Mouse (Mus musculus) lung, embryonic 15.5 days (tissue): ENCODE data around the gene Agpat1. TPM values are rescaled to one million over a fixed set of nuclear protein-coding genes. Genes with fewer than 3 reads are reported as not detected.

Source experiments
- ATAC-seq: fragments of 200-750 bp; cut with Nextera tagmentation; 2 replicates; pipeline ENCODE4 v1.8.0; 2017; ENCODE audit warnings: moderate number of reproducible peaks, borderline replicate concordance; ENCODE audit not compliant: low FRiP score, low TSS enrichment; ENCODE audit errors: extremely low read depth
- H3K27ac ChIP-seq: fragments of 300-500 bp; sonication (generic); 2 replicates; pipeline ENCODE4 v1.5.1; 2015; ENCODE audit warnings: moderate library complexity, mild to moderate bottlenecking, inconsistent platforms
- H3K27me3 ChIP-seq: fragments of 300-500 bp; sonication (generic); 2 replicates; pipeline ENCODE4 v1.6.1; 2015; ENCODE audit warnings: inconsistent platforms
- H3K36me3 ChIP-seq: fragments of 300-500 bp; sonication (generic); 2 replicates; pipeline ENCODE4 v1.6.1; 2015; ENCODE audit warnings: inconsistent platforms
- H3K4me1 ChIP-seq: fragments of 300-500 bp; sonication (generic); 2 replicates; pipeline ENCODE4 v1.6.1; 2015; ENCODE audit warnings: inconsistent platforms
- H3K4me2 ChIP-seq: fragments of 300-500 bp; sonication (generic); 2 replicates; pipeline ENCODE4 v1.6.1; 2015; ENCODE audit warnings: inconsistent platforms, mild to moderate bottlenecking, moderate library complexity
- H3K4me3 ChIP-seq: fragments of 300-500 bp; sonication (generic); 2 replicates; pipeline ENCODE4 v1.5.1; 2015; ENCODE audit warnings: mild to moderate bottlenecking, inconsistent platforms
- H3K9ac ChIP-seq: fragments of 300-500 bp; sonication (generic); 2 replicates; pipeline ENCODE4 v1.6.1; 2015; ENCODE audit warnings: inconsistent platforms
- H3K9me3 ChIP-seq: fragments of 300-500 bp; sonication (generic); 2 replicates; pipeline ENCODE4 v1.6.1; 2016; ENCODE audit warnings: inconsistent platforms
- WGBS: fragments of 180-500 bp; shearing (Covaris S2); methylation state at CpG from one replicate; pipeline ENCODE4 v1.1.7; 2015; 5-methylcytosine and 5-hydroxymethylcytosine counted together
- polyA plus RNA-seq: library from polyadenylated mRNA; unstranded; fragments of >200 nt; fragmentation: Nextera tagmentation; extraction: Ambion mirVana; gene quantifications from 2 replicates; pipeline ENCODE4 v1.2.1, GENCODE M21; 2015

Gene Agpat1
- polyA plus RNA-seq, 1 experiment from 2014 or later = 51.9 TPM

DNA sequence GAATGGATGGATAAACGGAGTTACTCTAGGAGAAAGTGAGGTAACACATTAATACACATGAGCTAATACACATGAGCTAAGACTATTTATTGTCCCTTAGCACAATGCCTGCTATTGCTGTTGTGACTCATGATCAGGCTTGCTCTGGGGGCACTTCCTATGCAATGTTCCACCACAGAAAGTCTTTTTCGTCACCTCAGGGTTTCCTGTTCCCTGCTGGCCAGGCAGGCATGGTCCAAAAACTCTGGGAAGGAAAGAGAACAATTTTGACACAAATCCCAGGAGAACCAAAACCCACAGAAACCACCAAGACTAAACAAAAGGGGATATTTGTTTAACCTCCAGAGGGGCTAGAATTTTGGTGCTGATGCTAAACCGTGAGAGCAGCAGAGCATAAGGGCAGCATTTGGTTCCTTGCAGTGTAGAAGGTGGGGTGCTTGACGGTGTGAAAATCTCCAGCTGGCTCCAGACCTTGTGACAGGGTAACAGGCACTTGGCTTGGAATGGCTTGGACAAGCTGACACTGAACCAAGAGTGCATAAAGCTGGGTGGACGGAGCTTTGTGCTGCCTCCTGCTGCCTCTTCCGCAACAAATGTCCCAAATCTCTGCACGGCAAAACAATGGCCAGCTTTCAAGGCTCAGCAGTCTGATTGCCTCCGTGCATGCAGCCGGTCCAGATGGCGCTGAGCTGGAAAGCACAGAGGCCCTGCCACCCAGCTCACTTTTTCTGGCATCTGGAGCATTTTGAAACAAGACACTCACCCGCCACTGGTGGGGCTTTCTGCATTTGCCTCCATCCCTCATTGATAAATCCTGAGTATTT is 36.9 kb downstream of the Agpat1 start:
- ATAC-seq = no peak
- H3K4me1 ChIP-seq = peaks cover 18% of the 10 kb centered on the region
- 0 out of 2 replicates have a peak, but pooled peaks cover 3% of the 10 kb centered on the region for H3K36me3 ChIP-seq
- no peaks in the 10 kb centered on the region for H3K9me3 ChIP-seq
- no peak overlapping the region for H3K4me2 ChIP-seq
- H3K27ac ChIP-seq = peak overlapping the region; percentile 30; the same call in 1 of the 2 replicates
- peaks cover 21% of the 10 kb centered on the region for H3K27me3 ChIP-seq
- 16% methylated on average over 11 of the region's 11 CpGs for WGBS
- no peak overlapping the region for H3K9ac ChIP-seq
- H3K4me3 ChIP-seq = no peak overlapping the region

DNA sequence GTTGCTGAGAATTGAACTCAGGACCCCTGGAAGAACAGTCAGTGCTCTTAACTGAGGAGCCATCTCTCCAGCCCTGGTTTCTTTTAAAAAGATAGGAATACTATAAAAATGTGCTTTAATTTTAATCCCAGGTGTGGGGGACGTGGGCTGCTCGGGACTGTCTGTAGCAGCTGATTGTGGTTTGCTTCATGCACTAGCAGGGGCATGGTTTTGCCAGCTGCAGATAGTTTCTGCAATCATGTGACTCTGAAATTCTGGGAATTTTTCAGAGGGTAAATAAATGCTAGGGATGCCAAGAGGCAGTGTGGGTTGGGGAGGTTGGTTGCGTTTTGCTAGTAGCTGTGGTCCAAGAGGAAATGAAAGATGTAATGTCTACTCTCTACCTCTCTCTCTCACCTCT is 37.9 kb downstream of the Agpat1 start:
- no peak for ATAC-seq
- no peak overlapping the region for H3K4me3 ChIP-seq
- H3K9me3 ChIP-seq = no peaks in the 10 kb centered on the region
- H3K27me3 ChIP-seq = peaks cover 13% of the 10 kb centered on the region; the same call in 1 of the 2 replicates
- H3K4me2 ChIP-seq = no peak overlapping the region
- H3K36me3 ChIP-seq = 0 out of 2 replicates have a peak, but pooled peaks cover 3% of the 10 kb centered on the region
- H3K9ac ChIP-seq = no peak overlapping the region
- 71% methylated on average over 3 of the region's 3 CpGs for WGBS
- H3K27ac ChIP-seq = no peak overlapping the region
- peaks cover 25% of the 10 kb centered on the region for H3K4me1 ChIP-seq

DNA sequence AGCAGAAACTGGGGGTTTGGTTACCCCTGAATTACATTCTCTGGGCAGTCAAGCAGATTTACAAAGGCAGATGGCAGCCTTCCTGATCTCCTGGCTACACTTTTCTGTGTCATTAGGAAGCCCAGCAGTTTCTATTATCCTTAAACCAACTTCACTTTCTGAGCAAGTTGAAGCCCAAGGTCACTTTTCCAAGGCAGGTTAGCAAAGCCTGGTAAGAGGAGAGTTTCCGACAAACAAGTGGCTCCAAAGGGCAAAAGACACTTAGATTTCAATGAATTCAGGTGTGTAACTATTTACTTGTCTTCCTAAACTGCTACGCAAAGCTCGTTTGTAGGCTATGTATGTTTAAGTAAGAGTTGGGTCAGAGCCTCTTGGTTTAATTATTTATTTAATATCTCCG is 39.3 kb downstream of the Agpat1 start:
- ATAC-seq = no peak
- Histone ChIP-seq H3K9ac (no peak overlapping the region), H3K36me3 (0 out of 2 replicates have a peak, but pooled peaks cover 3% of the 10 kb centered on the region), H3K4me1 (peaks cover 34% of the 10 kb centered on the region), H3K27me3 (no peaks in the 10 kb centered on the region; the same call in 1 of the 2 replicates), H3K9me3 (no peaks in the 10 kb centered on the region), H3K27ac (no peak overlapping the region), H3K4me3 (no peak overlapping the region), H3K4me2 (no peak overlapping the region)
- WGBS = 81% methylated on average over 4 of the region's 4 CpGs

DNA sequence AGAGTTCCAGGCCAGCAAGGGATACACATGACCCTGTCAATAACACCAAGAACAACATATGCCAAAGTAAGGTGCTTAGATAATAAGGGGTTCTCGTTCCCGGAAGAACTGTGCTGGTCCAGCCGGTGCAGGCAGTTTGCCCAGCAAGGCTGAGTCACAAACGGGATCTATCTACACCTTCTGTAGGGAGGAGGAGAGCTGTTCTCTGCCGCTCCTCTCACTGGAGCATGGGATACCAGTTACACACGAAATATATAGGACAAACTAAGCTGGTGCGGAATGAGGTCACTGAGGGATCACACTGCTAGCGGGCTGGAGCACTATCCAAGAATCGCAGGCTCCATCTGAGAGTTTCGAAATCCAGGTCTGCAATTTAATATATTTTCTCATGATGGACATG is 39.9 kb downstream of the Agpat1 start:
- peaks cover 36% of the 10 kb centered on the region for H3K4me1 ChIP-seq
- H3K4me3 ChIP-seq = no peak overlapping the region
- H3K27me3 ChIP-seq = no peaks in the 10 kb centered on the region; the same call in 1 of the 2 replicates
- 0 out of 2 replicates have a peak, but pooled peaks cover 3% of the 10 kb centered on the region for H3K36me3 ChIP-seq
- no peak for ATAC-seq
- no peak overlapping the region for H3K27ac ChIP-seq
- H3K9me3 ChIP-seq = no peaks in the 10 kb centered on the region
- no peak overlapping the region for H3K4me2 ChIP-seq
- 77% methylated on average over 10 of the region's 10 CpGs for WGBS
- H3K9ac ChIP-seq = no peak overlapping the region

DNA sequence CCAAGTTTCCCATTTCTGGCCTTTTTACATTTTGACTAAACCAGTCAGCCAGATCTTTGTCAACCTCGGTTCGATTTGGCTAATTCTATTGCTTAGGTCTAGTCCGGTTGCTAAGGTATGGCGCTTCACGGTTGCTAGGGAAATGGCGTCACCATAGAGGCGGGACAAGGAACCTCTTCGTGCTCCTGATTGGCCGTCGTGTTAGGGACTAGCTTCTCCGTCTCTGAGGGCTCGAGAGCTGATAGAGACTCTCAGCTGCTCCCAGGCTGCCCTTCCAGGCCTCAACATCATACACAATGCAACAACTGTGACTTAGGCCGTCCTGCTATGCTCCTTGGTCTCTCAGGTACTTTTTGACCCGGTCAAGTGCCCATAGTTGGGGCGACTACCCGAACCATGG is 40.5 kb downstream of the Agpat1 start, which contains the start of gene Fkbpl:
Fkbpl (plus strand) TSS at position 157 of the 400 bp plus-strand sequence.
- peak within 1 kb of the TSS; percentile 66 for H3K4me2 ChIP-seq
- no peaks in the 10 kb centered on the region for H3K9me3 ChIP-seq
- WGBS = under 1% methylated on average over 16 of the region's 16 CpGs
- peaks cover 36% of the 10 kb centered on the region for H3K4me1 ChIP-seq
- H3K36me3 ChIP-seq = peaks cover 10% of the 10 kb centered on the region
- ATAC-seq = peak; percentile 81
- H3K27ac ChIP-seq = peak within 1 kb of the TSS; percentile 65
- no peaks in the 10 kb centered on the region; the same call in 1 of the 2 replicates for H3K27me3 ChIP-seq
- peak within 1 kb of the TSS; percentile 59 for H3K4me3 ChIP-seq
- H3K9ac ChIP-seq = peak within 1 kb of the TSS; percentile 57

DNA sequence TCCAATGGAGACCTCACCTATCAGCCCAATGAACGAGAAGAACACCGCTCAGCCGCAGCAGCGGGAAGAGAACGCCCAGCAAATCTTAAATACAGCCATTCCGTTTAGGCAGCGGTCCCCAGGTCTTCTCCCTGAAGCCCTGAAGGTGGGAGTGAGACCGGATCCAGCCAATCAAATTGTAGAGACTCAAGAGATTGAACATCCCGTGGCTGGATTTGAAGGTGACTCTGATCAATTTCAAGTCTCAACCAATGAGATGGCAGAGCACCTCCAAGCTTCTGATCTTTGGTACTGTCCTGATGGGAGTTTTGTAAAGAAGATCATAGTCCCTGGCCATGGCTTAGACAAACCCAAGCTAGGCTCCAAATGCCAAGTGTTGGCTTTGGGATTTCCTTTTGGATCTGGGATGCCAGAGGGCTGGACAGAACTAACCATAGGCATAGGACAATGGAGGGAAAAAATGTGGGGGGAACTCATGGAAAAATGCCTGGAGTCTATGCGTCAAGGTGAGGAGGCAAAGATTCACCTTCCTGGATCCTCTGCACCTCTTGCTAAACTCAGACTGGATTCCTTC is 41.3 kb downstream of the Agpat1 start:
- Histone ChIP-seq H3K9me3 (no peaks in the 10 kb centered on the region), H3K27ac (peak overlapping the region; percentile 65; the same call in 1 of the 2 replicates), H3K36me3 (peaks cover 16% of the 10 kb centered on the region), H3K9ac (peak overlapping the region; percentile 57; the same call in 1 of the 2 replicates), H3K4me3 (peak overlapping the region; percentile 59), H3K4me2 (peak overlapping the region; percentile 66), H3K27me3 (no peaks in the 10 kb centered on the region; the same call in 1 of the 2 replicates), H3K4me1 (peaks cover 36% of the 10 kb centered on the region)
- WGBS = 36% methylated on average over 10 of the region's 10 CpGs
- no peak for ATAC-seq

DNA sequence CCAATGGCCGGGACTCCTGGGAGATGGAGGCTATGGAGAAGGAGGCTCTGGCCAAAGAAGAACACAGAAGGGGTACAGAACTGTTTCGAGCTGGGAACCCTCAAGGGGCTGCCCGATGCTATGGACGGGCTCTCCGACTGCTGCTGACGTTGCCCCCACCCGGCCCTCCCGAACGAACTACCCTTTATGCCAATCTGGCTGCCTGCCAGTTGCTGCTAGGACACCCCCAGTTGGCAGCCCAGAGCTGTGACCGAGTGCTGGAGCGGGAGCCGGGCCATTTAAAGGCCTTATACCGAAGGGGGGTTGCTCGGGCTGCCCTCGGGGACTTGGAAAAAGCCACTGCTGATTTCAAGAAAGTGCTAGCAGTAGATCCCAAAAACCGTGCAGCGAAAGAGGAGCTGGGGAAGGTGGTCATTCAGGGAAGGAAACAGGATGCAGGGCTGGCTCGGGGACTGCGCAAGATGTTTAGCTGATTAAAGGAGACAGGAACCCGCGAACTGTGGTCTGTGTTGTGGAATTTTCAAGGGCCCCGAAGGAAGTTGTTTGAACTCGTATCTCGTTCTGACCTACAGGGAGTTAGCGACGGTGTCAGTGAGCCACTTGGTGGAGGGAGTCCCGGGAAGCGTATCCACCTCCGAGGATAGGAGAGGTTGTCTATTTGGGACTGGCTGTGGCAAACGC is 41.9 kb downstream of the Agpat1 start:
- peaks cover 32% of the 10 kb centered on the region for H3K4me1 ChIP-seq
- no peaks in the 10 kb centered on the region for H3K27me3 ChIP-seq
- H3K36me3 ChIP-seq = peaks cover 22% of the 10 kb centered on the region
- peak overlapping the region; percentile 2 for H3K27ac ChIP-seq
- H3K4me2 ChIP-seq = peak overlapping the region; percentile 66
- peak overlapping the region; percentile 97 for H3K4me3 ChIP-seq
- WGBS = 78% methylated on average over 30 of the region's 30 CpGs
- H3K9ac ChIP-seq = no peak overlapping the region
- no peak for ATAC-seq
- no peaks in the 10 kb centered on the region for H3K9me3 ChIP-seq

DNA sequence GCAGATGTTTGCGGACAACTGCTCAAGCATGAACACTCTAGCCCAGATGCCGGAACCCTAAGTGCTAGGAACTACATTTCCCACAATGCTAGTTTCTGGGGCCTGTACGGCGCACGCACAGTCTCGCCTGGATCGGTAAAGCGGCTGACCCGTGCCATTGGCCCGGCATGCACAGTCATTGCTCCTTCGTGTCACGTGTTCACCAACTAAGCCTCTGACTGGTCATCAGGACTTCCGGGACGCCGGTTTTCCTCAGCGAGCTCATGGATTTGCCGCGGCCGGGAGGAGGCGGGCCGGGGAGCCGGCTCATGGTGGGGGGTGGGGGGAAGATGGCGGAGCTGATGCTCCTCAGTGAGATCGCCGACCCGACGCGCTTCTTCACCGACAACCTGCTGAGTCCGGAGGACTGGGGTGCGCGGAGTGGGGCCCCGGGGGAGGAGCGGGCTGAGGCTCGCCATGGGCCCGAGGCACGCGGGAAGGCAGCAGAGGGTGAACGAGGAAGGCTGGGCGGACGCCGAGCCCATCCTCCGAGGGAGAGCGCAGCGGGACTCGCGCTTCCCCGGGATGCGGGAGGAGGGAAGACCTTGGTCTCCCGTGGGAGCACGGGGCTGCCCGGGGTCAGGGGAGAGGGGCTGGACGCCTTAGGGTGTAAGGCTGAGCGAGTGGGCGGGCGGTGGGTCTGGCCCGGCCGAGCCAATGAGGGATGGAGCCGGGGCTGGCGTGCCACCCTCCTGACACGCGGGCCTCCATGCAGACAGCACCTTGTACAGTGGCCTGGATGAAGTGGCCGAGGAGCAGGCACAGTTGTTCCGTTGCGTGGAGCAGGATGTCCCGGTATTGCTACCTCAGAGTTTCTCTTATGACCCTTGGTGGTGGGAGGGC is 43.1 kb downstream of the Agpat1 start, which contains the start of gene Atf6b:
Atf6b (plus strand) TSS at position 241 of the 882 bp plus-strand sequence.
- Histone ChIP-seq H3K4me2 (peak within 1 kb of the TSS; percentile 91), H3K9me3 (no peaks in the 10 kb centered on the region), H3K4me1 (peaks cover 28% of the 10 kb centered on the region), H3K27me3 (no peaks in the 10 kb centered on the region), H3K27ac (peak within 1 kb of the TSS; percentile 66), H3K36me3 (peaks cover 32% of the 10 kb centered on the region), H3K4me3 (peak within 1 kb of the TSS; percentile 97), H3K9ac (peak within 1 kb of the TSS; percentile 84)
- peak; percentile 96 for ATAC-seq
- WGBS = 1% methylated on average over 66 of the region's 66 CpGs

DNA sequence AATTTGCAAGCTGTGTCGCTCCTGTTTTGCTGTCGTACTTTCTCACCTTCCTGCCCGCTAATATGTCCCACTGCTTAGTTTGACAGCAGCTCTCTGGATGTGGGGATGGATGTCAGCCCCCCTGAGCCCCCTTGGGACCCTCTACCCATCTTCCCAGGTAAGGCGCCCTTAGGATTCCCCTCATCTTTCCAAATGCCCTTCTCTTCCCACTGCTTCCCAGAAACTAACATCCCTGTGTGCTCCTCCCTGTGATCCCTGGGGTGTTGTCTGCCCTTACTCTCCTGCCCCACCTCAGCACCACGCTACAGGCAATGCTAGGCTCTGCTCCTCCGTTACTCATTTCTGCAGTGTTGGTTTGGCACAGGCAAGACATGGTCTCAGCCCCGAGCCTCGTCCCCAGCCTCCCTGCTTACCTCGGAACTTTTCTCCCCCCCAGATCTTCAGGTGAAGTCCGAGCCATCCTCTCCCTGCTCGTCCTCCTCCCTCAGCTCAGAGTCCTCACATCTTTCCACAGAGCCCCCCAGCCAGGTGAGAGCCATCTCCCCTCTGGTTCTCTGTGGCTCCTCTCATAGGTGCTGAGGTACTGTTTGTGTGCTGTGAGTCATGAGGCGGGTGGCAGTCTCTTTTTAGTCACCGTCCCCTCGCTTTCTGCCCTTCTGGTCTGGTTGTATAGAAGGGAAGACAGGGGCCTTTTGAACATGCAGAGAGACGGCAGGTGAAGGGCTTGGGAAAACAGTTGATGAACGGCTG is 44.3 kb downstream of the Agpat1 start:
- 76% methylated on average over 16 of the region's 16 CpGs for WGBS
- no peak overlapping the region for H3K27ac ChIP-seq
- H3K36me3 ChIP-seq = peaks cover 43% of the 10 kb centered on the region
- H3K9me3 ChIP-seq = no peaks in the 10 kb centered on the region
- H3K27me3 ChIP-seq = no peaks in the 10 kb centered on the region
- peaks cover 28% of the 10 kb centered on the region for H3K4me1 ChIP-seq
- H3K4me3 ChIP-seq = peak overlapping the region; percentile 97
- ATAC-seq = no peak
- peak overlapping the region; percentile 84; the same call in 1 of the 2 replicates for H3K9ac ChIP-seq
- peak overlapping the region; percentile 91 for H3K4me2 ChIP-seq

DNA sequence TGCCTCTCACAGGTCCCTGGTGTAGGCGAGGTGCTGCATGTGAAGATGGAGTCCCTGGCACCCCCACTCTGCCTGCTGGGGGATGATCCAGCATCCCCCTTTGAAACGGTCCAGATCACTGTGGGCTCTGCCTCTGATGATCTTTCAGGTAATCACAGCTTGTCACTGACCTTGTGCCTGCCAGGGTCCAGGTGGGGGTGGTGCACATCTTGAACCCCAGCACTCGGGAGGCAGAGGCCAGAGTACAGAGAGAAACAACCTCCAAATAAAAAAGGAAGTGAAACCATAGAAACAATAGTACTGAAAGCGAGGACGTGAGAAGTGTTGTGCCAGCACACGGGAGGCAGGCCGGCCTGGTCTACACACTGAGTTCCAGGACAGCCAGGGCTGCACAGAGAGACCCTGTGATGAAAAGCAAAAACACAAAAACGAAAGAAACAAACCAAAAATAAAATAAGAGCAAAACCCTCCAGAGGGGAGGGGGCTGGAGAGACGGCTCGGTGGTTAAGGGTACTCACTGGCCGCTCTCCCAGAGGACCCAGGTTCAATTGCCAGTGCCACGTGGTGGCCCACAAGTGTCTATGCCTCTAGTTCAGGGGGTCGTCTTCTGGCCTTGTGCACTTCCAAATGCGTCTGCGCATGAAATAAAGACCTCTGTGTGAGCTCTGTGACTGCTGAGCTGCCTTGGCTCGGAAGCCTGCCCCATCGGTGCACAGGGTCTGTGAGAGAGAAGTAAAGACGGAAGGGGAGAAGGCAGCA is 45.2 kb downstream of the Agpat1 start:
- WGBS = 89% methylated on average over 18 of the region's 18 CpGs
- no peak overlapping the region for H3K27ac ChIP-seq
- H3K27me3 ChIP-seq = no peaks in the 10 kb centered on the region
- H3K9me3 ChIP-seq = no peaks in the 10 kb centered on the region
- H3K9ac ChIP-seq = no peak overlapping the region
- H3K4me3 ChIP-seq = no peak overlapping the region
- peaks cover 48% of the 10 kb centered on the region for H3K36me3 ChIP-seq
- peaks cover 31% of the 10 kb centered on the region for H3K4me1 ChIP-seq
- no peak overlapping the region for H3K4me2 ChIP-seq
- no peak for ATAC-seq
